Mouse (Mus musculus): ENCODE results near the gene Hpf1. TPM values are rescaled to one million over a fixed set of nuclear protein-coding genes. Genes with fewer than 3 reads are reported as not detected.

The Hpf1 gene
- polyA plus RNA-seq, 1 experiment from 2014 or later: 99.7 TPM

GRCm38 (mm10) chr8:60912554-60912953 lies 22.3 kb downstream of the Hpf1 start:
- no peak overlapping the region for H3K4me3 ChIP-seq (replicated peaks)
- H3K9ac ChIP-seq: no peak overlapping the region
- no peak overlapping the region for H3K4me2 ChIP-seq
- WGBS: 61% methylated on average over 10 of the region's 10 CpGs
- no peaks in the 10 kb centered on the region for H3K9me3 ChIP-seq
- no peak overlapping the region for H3K27ac ChIP-seq
- H3K4me1 ChIP-seq: no peaks in the 10 kb centered on the region
- H3K27me3 ChIP-seq (replicated peaks): no peaks in the 10 kb centered on the region
- ATAC-seq (ENCODE audit: insufficient read depth, low FRiP score, low read depth): no peak
- 0 out of 2 replicates have a peak, but pooled peaks cover 2% of the 10 kb centered on the region for H3K36me3 ChIP-seq

- no peaks in the 10 kb centered on the region for H3K9me3 ChIP-seq
- H3K27ac ChIP-seq: no peak overlapping the region
- H3K27me3 ChIP-seq (replicated peaks): no peaks in the 10 kb centered on the region
- no peak for ATAC-seq (ENCODE audit: insufficient read depth, low FRiP score, low read depth)
- no peak overlapping the region for H3K4me2 ChIP-seq
- H3K4me1 ChIP-seq: no peaks in the 10 kb centered on the region
- 78% methylated on average over 3 of the region's 3 CpGs for WGBS
- H3K9ac ChIP-seq: no peak overlapping the region
- H3K4me3 ChIP-seq (replicated peaks): no peak overlapping the region
- peaks cover 2% of the 10 kb centered on the region; the same call in 1 of the 2 replicates for H3K36me3 ChIP-seq
Measured at GRCm38 (mm10) chr8:60919069-60919468, 28.9 kb downstream of the Hpf1 start.

GRCm38 (mm10) chr8:60920176-60920575 lies 30.0 kb downstream of the Hpf1 start:
- Histone ChIP-seq H3K27ac (no peak overlapping the region), H3K4me3 (replicated peaks) (no peak overlapping the region), H3K9ac (no peak overlapping the region), H3K36me3 (no peaks in the 10 kb centered on the region; the same call in 1 of the 2 replicates), H3K4me2 (no peak overlapping the region), H3K4me1 (no peaks in the 10 kb centered on the region), H3K9me3 (no peaks in the 10 kb centered on the region), H3K27me3 (replicated peaks) (no peaks in the 10 kb centered on the region)
- no peak for ATAC-seq (ENCODE audit: insufficient read depth, low FRiP score, low read depth)
- 72% methylated on average over 4 of the region's 4 CpGs for WGBS

GRCm38 (mm10) chr8:60933617-60934016 lies 43.4 kb downstream of the Hpf1 start:
- Histone ChIP-seq H3K27ac (no peak overlapping the region), H3K27me3 (replicated peaks) (no peaks in the 10 kb centered on the region), H3K9ac (no peak overlapping the region), H3K4me1 (no peaks in the 10 kb centered on the region), H3K4me2 (no peak overlapping the region), H3K36me3 (no peaks in the 10 kb centered on the region), H3K9me3 (no peaks in the 10 kb centered on the region), H3K4me3 (replicated peaks) (no peak overlapping the region)
- ATAC-seq (ENCODE audit: insufficient read depth, low FRiP score, low read depth): no peak

GRCm38 (mm10) chr8:60938717-60939424 lies 48.7 kb downstream of the Hpf1 start:
- no peaks in the 10 kb centered on the region for H3K36me3 ChIP-seq
- H3K27me3 ChIP-seq (replicated peaks): no peaks in the 10 kb centered on the region
- H3K4me3 ChIP-seq (replicated peaks): no peak overlapping the region
- WGBS: 55% methylated on average over 3 of the region's 3 CpGs
- no peak overlapping the region for H3K9ac ChIP-seq
- no peak overlapping the region for H3K27ac ChIP-seq
- H3K4me2 ChIP-seq: no peak overlapping the region
- no peaks in the 10 kb centered on the region for H3K4me1 ChIP-seq
- H3K9me3 ChIP-seq: no peaks in the 10 kb centered on the region
- ATAC-seq (ENCODE audit: insufficient read depth, low FRiP score, low read depth): no peak

GRCm38 (mm10) chr8:60942867-60943266 lies 52.6 kb downstream of the Hpf1 start:
- Histone ChIP-seq H3K9ac (no peak overlapping the region), H3K9me3 (no peaks in the 10 kb centered on the region)
- no peak for ATAC-seq (ENCODE audit: insufficient read depth, low FRiP score, low read depth)

GRCm38 (mm10) chr8:60947503-60947902 lies 57.3 kb downstream of the Hpf1 start:
- Histone ChIP-seq H3K4me3 (replicated peaks) (no peak overlapping the region), H3K4me1 (no peaks in the 10 kb centered on the region), H3K27me3 (replicated peaks) (no peaks in the 10 kb centered on the region), H3K9me3 (no peaks in the 10 kb centered on the region), H3K9ac (no peak overlapping the region), H3K36me3 (no peaks in the 10 kb centered on the region), H3K4me2 (no peak overlapping the region), H3K27ac (no peak overlapping the region)
- no peak for ATAC-seq (ENCODE audit: insufficient read depth, low FRiP score, low read depth)

More at GRCm38 (mm10) chr8:60942867-60943266, 52.6 kb downstream of the Hpf1 start:
- H3K27ac ChIP-seq: no peak overlapping the region
- H3K4me1 ChIP-seq: no peaks in the 10 kb centered on the region
- no peak overlapping the region for H3K4me2 ChIP-seq
- H3K36me3 ChIP-seq: no peaks in the 10 kb centered on the region
- H3K27me3 ChIP-seq (replicated peaks): no peaks in the 10 kb centered on the region
- no peak overlapping the region for H3K4me3 ChIP-seq (replicated peaks)
- WGBS: 98% methylated on average over 2 of the region's 2 CpGs

GRCm38 (mm10) chr8:60949859-60950258 lies 59.6 kb downstream of the Hpf1 start:
- H3K27me3 ChIP-seq (replicated peaks): no peaks in the 10 kb centered on the region
- ATAC-seq (ENCODE audit: insufficient read depth, low FRiP score, low read depth): no peak
- H3K4me1 ChIP-seq: no peaks in the 10 kb centered on the region
- no peak overlapping the region for H3K4me3 ChIP-seq (replicated peaks)
- 48% methylated on average over 4 of the region's 4 CpGs for WGBS
- H3K36me3 ChIP-seq: no peaks in the 10 kb centered on the region
- H3K4me2 ChIP-seq: no peak overlapping the region
- no peaks in the 10 kb centered on the region for H3K9me3 ChIP-seq
- H3K27ac ChIP-seq: no peak overlapping the region
- no peak overlapping the region for H3K9ac ChIP-seq

- H3K9me3 ChIP-seq: no peaks in the 10 kb centered on the region
- 51% methylated on average over 4 of the region's 4 CpGs for WGBS
Measured at GRCm38 (mm10) chr8:60951271-60951670, 61.1 kb downstream of the Hpf1 start.

GRCm38 (mm10) chr8:60951757-60952156 lies 61.5 kb downstream of the Hpf1 start:
- Histone ChIP-seq H3K9me3 (no peaks in the 10 kb centered on the region), H3K4me1 (no peaks in the 10 kb centered on the region), H3K4me2 (no peak overlapping the region), H3K4me3 (replicated peaks) (no peak overlapping the region), H3K9ac (no peak overlapping the region), H3K27me3 (replicated peaks) (no peaks in the 10 kb centered on the region), H3K27ac (no peak overlapping the region), H3K36me3 (no peaks in the 10 kb centered on the region)
- 83% methylated on average over 1 of the region's 1 CpGs for WGBS
- no peak for ATAC-seq (ENCODE audit: insufficient read depth, low FRiP score, low read depth)

More at GRCm38 (mm10) chr8:60951271-60951670, 61.1 kb downstream of the Hpf1 start:
- H3K4me3 ChIP-seq (replicated peaks): no peak overlapping the region
- no peak overlapping the region for H3K4me2 ChIP-seq
- no peak overlapping the region for H3K9ac ChIP-seq
- no peaks in the 10 kb centered on the region for H3K36me3 ChIP-seq
- no peaks in the 10 kb centered on the region for H3K27me3 ChIP-seq (replicated peaks)
- H3K4me1 ChIP-seq: no peaks in the 10 kb centered on the region
- no peak overlapping the region for H3K27ac ChIP-seq
- ATAC-seq (ENCODE audit: insufficient read depth, low FRiP score, low read depth): no peak

- Histone ChIP-seq H3K27ac (no peak overlapping the region), H3K9ac (no peak overlapping the region), H3K4me3 (replicated peaks) (no peak overlapping the region), H3K4me1 (no peaks in the 10 kb centered on the region), H3K27me3 (replicated peaks) (no peaks in the 10 kb centered on the region), H3K9me3 (no peaks in the 10 kb centered on the region), H3K4me2 (no peak overlapping the region), H3K36me3 (no peaks in the 10 kb centered on the region)
- no peak for ATAC-seq (ENCODE audit: insufficient read depth, low FRiP score, low read depth)
- 45% methylated on average over 5 of the region's 5 CpGs for WGBS
Measured at GRCm38 (mm10) chr8:60952803-60953202, 62.6 kb downstream of the Hpf1 start.

- no peaks in the 10 kb centered on the region for H3K36me3 ChIP-seq
- H3K4me3 ChIP-seq (replicated peaks): peak overlapping the region; percentile 33
- H3K9ac ChIP-seq: no peak overlapping the region
- 4% methylated on average over 15 of the region's 15 CpGs for WGBS
- peak overlapping the region; percentile 52 for H3K4me2 ChIP-seq
- no peaks in the 10 kb centered on the region for H3K4me1 ChIP-seq
- H3K27me3 ChIP-seq (replicated peaks): no peaks in the 10 kb centered on the region
- ATAC-seq (ENCODE audit: insufficient read depth, low FRiP score, low read depth): peak; percentile 95
- peak overlapping the region; percentile 84 for H3K27ac ChIP-seq
- no peaks in the 10 kb centered on the region for H3K9me3 ChIP-seq
Measured at GRCm38 (mm10) chr8:60954281-60955014, 64.2 kb downstream of the Hpf1 start.

Measured in stomach, embryonic 15.5 days (tissue).